Mouse (Mus musculus) spleen, adult 18-20 months (tissue): Measurements from ENCODE around the gene Hist1h4c.
"Not testable (repeated sequence)": the region's sequence is repeated elsewhere in the genome, so short reads cannot be mapped to it uniquely, and the experiment has no call there.

Source experiments
- DNase-seq, 2 experiments: peaks; one replicate each; pipeline ENCODE4 v3.0.0; 2022; ENCODE audit warnings: mixed read lengths in 2 of 2

The Hist1h4c gene

GRCm38 (mm10) chr13:23694956-23695355 is 3.3 kb downstream of the Hist1h4c start:
- no peak for DNase-seq

GRCm38 (mm10) chr13:23693856-23694440 is 4.3 kb downstream of the Hist1h4c start:
- no peak for DNase-seq

DNA sequence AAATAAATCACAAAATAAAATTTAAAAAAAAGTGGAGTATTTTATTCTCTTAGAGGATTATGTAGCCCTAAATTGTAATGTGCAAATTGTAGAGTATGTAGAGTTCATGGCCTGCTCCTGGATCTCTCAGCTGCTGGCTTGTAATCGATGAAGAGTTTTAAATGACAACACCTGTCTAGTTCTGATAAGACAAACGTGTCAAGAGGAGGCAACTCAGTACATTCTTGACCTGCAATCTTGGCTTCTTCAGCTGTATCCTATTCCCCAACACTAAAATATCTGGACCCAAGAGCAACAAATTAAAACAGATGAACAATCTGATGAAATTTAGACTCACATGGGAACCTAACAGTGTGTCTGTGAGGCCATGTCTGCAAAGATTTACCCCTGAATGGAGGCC is 8.8 kb downstream of the Hist1h4c start:
- no peak for DNase-seq

GRCm38 (mm10) chr13:23688956-23689355 is 9.3 kb downstream of the Hist1h4c start:
- no peak for DNase-seq

GRCm38 (mm10) chr13:23687907-23688306 is 10.3 kb downstream of the Hist1h4c start:
- DNase-seq, result no peak

- DNase-seq, result no peak
Measured at GRCm38 (mm10) chr13:23687181-23687580, 11.1 kb downstream of the Hist1h4c start.

GRCm38 (mm10) chr13:23685966-23686365 is 12.3 kb downstream of the Hist1h4c start:
- no peak for DNase-seq

DNA sequence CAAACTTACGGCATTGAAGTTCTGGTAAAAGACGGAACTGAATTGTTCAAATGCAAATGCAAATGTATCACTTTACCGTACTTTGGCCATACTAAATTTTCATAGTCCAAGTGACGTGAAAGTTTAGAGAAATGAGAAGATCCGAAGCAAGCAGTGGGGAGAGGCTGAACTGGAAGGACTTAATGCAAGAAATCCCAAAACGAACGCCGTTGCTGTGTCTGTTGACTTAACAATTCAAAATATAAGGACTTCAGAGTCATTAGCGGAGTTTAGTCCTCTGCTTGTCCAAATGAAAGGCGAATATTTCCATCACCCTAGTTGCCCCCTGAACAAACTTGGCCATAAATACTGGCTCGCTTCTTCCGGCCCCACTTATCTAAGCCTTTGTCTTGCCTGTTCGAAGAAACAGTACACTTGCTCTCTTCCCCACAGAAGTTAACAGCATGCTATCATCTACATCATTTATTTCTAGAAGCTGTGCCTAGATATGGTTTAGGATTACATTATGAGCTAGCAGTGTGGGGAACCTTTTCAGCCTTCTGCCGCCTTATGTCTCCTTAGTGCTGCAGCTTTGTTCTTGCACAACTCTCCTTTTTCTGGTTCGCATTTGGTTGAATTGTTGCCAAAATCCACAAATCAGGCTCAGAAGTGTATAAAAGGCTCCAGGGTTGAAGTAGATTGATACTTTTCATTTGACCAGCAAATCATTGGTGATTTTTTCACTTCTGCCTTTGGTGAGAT is 13.0 kb downstream of the Hist1h4c start:
- DNase-seq, result peak in 1 of 2 experiments; percentile 24

- peak in 1 of 2 experiments; percentile 26 for DNase-seq
Measured at GRCm38 (mm10) chr13:23684295-23684945, 13.8 kb downstream of the Hist1h4c start.

GRCm38 (mm10) chr13:23683755-23684281 is 14.4 kb downstream of the Hist1h4c start, which contains the start of the genes Hist1h2ac and Hist1h2bc:
Gene Hist1h2ac, minus strand, starts transcription at chr13:23683948.
Gene Hist1h2bc, plus strand, starts transcription at chr13:23684199.
- DNase-seq, result peak; percentile 65 to 66

GRCm38 (mm10) chr13:23682947-23683754 is 15.1 kb downstream of the Hist1h4c start:
- DNase-seq, result not testable (repeated sequence)

GRCm38 (mm10) chr13:23682623-23682946 is 15.7 kb downstream of the Hist1h4c start:
- no peak for DNase-seq

DNA sequence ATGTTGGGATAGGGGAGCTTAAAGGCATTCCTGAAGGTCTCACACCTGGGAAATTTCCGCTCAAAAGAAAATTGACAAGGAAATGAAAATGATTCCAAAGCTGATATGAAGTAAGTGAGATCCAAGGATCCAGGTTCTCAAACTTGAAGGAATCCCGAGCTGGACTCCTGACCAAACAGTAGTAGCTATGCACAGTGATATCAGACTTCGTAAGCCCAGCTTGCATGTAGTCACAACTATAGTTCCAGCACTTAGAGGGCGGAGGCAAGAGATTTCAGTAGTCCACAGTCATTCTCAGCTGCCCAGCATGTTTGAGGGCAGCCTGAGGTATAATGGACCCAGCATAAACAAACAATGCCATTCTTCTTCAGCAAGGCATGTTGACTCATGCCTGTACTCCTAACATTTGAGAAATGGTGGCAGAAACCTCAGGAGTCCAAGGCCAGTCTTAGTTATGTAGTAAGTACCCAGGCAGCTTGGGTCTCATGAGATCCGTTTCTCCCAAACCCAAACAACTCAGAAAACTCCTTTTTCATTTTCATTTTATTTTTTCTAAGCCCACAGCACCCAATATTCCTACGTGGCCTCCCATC is 16.2 kb downstream of the Hist1h4c start:
- DNase-seq, result no peak

DNA sequence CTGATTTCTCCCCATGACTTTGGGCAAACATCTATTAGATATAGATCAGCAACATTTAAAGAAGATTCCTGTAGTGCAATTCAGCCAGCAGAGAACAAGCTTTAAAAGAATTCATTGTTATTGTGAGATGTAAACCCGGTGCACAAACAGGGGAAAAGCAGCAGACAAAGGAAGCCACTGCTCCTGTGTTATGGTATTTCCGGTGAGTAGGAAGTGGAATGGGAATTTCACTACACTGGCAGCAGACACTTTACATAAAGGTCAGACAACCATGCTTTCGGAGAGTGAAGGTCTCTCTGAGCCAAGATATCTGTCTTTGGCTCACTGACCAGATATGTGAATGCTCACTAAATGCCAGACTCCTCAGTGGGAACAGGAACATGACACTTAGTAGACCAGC is 35.7 kb downstream of the Hist1h4c start:
- no peak for DNase-seq

- DNase-seq, result no peak
Measured at GRCm38 (mm10) chr13:23659636-23660366, 38.5 kb downstream of the Hist1h4c start.
